Mouse (Mus musculus): ENCODE measurements around the gene Rbbp5. TPM values are rescaled to one million over a fixed set of nuclear protein-coding genes. Genes with fewer than 3 reads are reported as not detected.

The Rbbp5 gene
- 33.1 TPM in 2 replicates for polyA plus RNA-seq (2012; rRNA removed)

DNA sequence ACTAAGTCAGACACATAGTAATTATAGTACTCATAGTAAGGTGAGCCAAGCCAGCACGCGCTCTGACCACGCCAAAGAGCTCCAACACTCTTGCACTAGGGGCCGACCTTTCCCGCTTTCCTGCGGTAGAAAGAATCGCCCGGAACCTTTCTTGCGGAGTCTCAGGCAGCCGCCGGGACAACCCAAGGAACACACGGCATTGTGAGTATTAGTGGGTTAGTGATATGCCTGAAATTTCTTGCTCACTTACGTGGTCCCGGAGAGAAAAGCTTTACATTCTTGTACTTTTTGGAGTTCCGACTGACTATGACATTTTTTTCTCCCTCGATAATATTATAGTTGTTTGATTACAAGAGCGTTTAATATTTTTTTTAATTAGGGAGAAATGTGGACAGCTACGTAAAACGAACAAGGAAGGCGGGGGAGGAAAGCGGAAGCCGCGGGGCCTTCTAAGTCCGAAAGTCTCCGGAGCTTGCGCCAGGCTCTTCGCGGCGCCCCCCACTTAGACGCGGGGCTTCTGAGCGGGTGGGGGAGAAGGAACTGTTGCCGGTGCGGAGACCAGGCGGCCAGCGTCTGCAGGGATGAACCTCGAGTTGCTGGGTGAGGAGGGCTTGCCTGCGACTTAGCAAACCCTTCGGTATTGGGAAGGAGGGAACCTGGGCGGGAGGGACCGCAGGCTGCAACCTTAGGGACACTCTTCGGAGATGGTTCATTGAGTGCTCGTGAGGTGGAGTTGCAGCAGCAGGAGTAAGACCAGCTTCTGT lies at the start of gene Rbbp5:
Rbbp5 (plus strand) TSS at position 438 of the 764 bp plus-strand sequence.
- H3K4me1 ChIP-seq (replicated peaks; ENCODE audit: control insufficient read depth, insufficient read depth, low read length) = peaks cover 3% of the 10 kb centered on the region

DNA sequence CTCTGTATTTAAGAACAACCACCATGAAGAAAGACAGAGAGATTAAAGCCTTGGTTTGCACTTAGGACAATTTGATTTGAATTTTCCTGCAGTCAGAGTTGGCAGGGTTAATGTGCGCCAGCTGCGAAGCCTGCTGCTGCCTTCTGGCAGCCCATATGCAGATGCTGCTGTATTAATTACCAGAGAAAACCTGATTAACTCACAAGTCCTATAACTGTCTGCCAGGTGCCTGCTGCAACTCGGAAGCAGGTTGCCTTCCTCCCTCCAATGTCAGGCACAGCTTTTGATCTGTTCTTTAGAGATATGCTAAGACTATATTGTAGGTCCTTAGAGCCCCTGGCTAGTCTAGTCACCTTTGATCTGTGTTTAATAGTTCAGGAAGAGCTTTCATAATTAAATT lies 46.3 kb upstream of the Rbbp5 start:
- Histone ChIP-seq H3K4me1 (replicated peaks; ENCODE audit: control insufficient read depth, insufficient read depth, low read length) (peaks cover 8% of the 10 kb centered on the region; the same call in 1 of the 2 replicates), H3K27ac (ENCODE audit: control insufficient read depth, insufficient read depth, low read length) (no peak overlapping the region), H3K36me3 (ENCODE audit: control insufficient read depth, insufficient read depth, low read length) (no peaks in the 10 kb centered on the region), H3K27me3 (ENCODE audit: control insufficient read depth, insufficient read depth, low read length) (no peaks in the 10 kb centered on the region), H3K4me3 (ENCODE audit: control insufficient read depth, insufficient read depth, low read length) (no peak overlapping the region)
- WGBS = 74% methylated on average over 3 of the region's 3 CpGs
- TF ChIP-seq CTCF (IDR thresholded peaks at IDR 0.05; ENCODE audit: borderline replicate concordance, control insufficient read depth, extremely low read depth, insufficient read depth, low read length, poor library complexity) (no peak), POLR2A (IDR thresholded peaks at IDR 0.05; ENCODE audit: control insufficient read depth, extremely low read depth, insufficient read depth, low read length, poor library complexity) (no peak)
- no peak for DNase-seq

More for the DNA sequence above, at the start of gene Rbbp5:
- Histone ChIP-seq H3K4me3 (ENCODE audit: control insufficient read depth, insufficient read depth, low read length) (peak within 1 kb of the TSS; percentile 97), H3K27me3 (ENCODE audit: control insufficient read depth, insufficient read depth, low read length) (no peaks in the 10 kb centered on the region), H3K36me3 (ENCODE audit: control insufficient read depth, insufficient read depth, low read length) (no peaks in the 10 kb centered on the region), H3K27ac (ENCODE audit: control insufficient read depth, insufficient read depth, low read length) (peak within 1 kb of the TSS; percentile 41; the same call in 1 of the 2 replicates)
- DNase-seq = peak; percentile 85
- TF ChIP-seq POLR2A (IDR thresholded peaks at IDR 0.05; ENCODE audit: control insufficient read depth, extremely low read depth, insufficient read depth, low read length, poor library complexity) (peak; percentile 72; the same call in 1 of the 2 replicates), CTCF (IDR thresholded peaks at IDR 0.05; ENCODE audit: borderline replicate concordance, control insufficient read depth, extremely low read depth, insufficient read depth, low read length, poor library complexity) (no peak)
- under 1% methylated on average over 43 of the region's 43 CpGs for WGBS

DNA sequence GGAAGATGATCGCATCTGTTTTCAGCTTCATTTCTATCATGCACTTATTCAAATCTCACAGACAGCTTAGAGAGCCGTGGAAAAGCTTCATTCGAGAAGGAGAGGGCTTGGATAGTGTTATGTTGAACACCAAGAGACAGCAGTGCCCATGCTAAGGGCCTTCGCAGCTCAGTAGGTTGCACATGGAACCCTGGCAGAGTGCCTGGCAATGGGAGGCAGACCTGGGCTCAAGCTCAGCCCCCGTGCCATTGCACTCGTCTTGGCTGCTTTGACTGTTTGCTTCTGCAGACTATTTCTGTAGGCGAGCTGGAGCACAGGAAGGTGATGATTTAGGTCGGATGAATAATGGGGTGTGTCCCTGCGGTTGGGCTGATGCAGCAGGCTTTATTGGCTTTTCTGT lies 45.4 kb upstream of the Rbbp5 start:
- no peak for DNase-seq
- Histone ChIP-seq H3K4me1 (replicated peaks; ENCODE audit: control insufficient read depth, insufficient read depth, low read length) (peaks cover 8% of the 10 kb centered on the region; the same call in 1 of the 2 replicates), H3K27me3 (ENCODE audit: control insufficient read depth, insufficient read depth, low read length) (no peaks in the 10 kb centered on the region), H3K4me3 (ENCODE audit: control insufficient read depth, insufficient read depth, low read length) (no peak overlapping the region), H3K36me3 (ENCODE audit: control insufficient read depth, insufficient read depth, low read length) (no peaks in the 10 kb centered on the region), H3K27ac (ENCODE audit: control insufficient read depth, insufficient read depth, low read length) (no peak overlapping the region)
- WGBS = 84% methylated on average over 9 of the region's 9 CpGs
- TF ChIP-seq POLR2A (IDR thresholded peaks at IDR 0.05; ENCODE audit: control insufficient read depth, extremely low read depth, insufficient read depth, low read length, poor library complexity) (no peak), CTCF (IDR thresholded peaks at IDR 0.05; ENCODE audit: borderline replicate concordance, control insufficient read depth, extremely low read depth, insufficient read depth, low read length, poor library complexity) (no peak)

DNA sequence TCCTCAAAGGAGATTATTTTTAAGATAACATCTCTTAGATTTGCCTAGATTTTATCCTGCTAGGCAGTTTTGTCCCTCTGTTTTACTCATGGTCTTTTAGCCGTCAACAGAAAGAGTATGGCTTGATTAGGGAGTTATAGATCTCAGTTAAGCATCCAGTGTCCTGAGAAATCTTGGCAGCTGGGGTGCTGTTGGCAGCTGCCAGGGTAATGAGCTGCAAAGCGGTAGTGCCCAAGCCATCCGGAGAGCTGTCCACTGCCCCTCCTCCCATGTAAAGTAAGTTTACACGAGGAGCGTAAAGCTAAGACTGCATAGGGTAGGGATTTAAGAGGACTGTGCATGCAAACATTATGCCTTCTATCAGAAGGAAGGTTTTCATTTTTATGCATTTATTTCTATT lies 43.8 kb upstream of the Rbbp5 start:
- H3K4me3 ChIP-seq (ENCODE audit: control insufficient read depth, insufficient read depth, low read length) = no peak overlapping the region
- H3K4me1 ChIP-seq (replicated peaks; ENCODE audit: control insufficient read depth, insufficient read depth, low read length) = peaks cover 8% of the 10 kb centered on the region; the same call in 1 of the 2 replicates
- H3K27me3 ChIP-seq (ENCODE audit: control insufficient read depth, insufficient read depth, low read length) = no peaks in the 10 kb centered on the region
- no peak overlapping the region for H3K27ac ChIP-seq (ENCODE audit: control insufficient read depth, insufficient read depth, low read length)
- TF ChIP-seq CTCF (IDR thresholded peaks at IDR 0.05; ENCODE audit: borderline replicate concordance, control insufficient read depth, extremely low read depth, insufficient read depth, low read length, poor library complexity) = no peak
- TF ChIP-seq POLR2A (IDR thresholded peaks at IDR 0.05; ENCODE audit: control insufficient read depth, extremely low read depth, insufficient read depth, low read length, poor library complexity) = no peak
- no peak for DNase-seq
- H3K36me3 ChIP-seq (ENCODE audit: control insufficient read depth, insufficient read depth, low read length) = no peaks in the 10 kb centered on the region
- 91% methylated on average over 5 of the region's 5 CpGs for WGBS

DNA sequence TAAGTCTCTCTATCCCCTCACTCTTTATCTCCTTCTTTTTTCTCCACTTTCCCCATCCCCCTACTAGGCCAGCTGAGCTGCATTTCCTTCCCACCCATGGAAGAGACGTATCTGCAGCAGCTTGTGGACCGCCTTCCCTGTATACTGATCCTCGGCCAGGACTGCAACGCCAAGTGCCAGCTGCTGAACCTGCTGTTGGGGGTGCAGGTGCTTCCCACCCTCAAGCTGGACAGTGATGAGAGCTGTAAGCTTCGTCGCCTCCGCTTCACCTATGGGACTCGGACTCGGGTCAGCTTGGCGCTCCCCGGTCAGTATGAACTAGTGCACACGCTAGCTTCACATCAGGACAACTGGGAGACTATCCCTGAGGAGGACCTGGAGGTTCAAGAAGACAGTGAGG lies 43.1 kb upstream of the Rbbp5 start:
- Histone ChIP-seq H3K27me3 (ENCODE audit: control insufficient read depth, insufficient read depth, low read length) (no peaks in the 10 kb centered on the region), H3K4me1 (replicated peaks; ENCODE audit: control insufficient read depth, insufficient read depth, low read length) (peaks cover 8% of the 10 kb centered on the region; the same call in 1 of the 2 replicates), H3K4me3 (ENCODE audit: control insufficient read depth, insufficient read depth, low read length) (no peak overlapping the region), H3K27ac (ENCODE audit: control insufficient read depth, insufficient read depth, low read length) (no peak overlapping the region), H3K36me3 (ENCODE audit: control insufficient read depth, insufficient read depth, low read length) (no peaks in the 10 kb centered on the region)
- WGBS = 94% methylated on average over 12 of the region's 12 CpGs
- TF ChIP-seq POLR2A (IDR thresholded peaks at IDR 0.05; ENCODE audit: control insufficient read depth, extremely low read depth, insufficient read depth, low read length, poor library complexity) (no peak), CTCF (IDR thresholded peaks at IDR 0.05; ENCODE audit: borderline replicate concordance, control insufficient read depth, extremely low read depth, insufficient read depth, low read length, poor library complexity) (no peak)
- no peak for DNase-seq

DNA sequence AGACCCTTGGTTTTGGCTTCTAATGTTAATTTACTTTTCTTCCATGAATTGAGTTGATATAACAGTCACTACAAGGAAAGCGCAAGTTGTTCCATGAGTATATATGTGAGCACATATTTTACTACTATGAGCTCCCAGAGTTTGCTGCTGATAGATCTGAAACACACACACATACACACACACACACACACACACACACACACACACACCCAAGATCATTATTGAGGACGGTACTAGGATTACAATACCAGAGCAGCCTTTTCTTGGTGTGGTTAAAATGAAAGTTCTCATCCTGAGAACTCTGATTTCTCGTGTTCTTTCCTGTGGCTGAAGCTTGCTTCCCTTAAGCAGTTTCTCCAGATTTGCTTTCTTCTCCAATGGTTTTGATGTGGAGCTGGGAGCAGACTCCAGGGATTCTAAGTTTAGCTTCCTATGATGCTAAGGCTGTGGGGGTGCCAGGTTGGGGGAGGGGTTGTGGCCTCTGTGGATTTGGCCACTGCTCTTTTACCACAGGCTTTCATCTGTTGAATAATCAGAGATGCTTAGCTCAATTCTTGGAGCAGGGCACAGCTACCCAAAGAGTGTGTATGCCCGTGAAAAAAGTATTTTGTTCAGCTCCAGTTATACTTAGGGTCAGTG lies 40.7 kb upstream of the Rbbp5 start:
- H3K36me3 ChIP-seq (ENCODE audit: control insufficient read depth, insufficient read depth, low read length) = peaks cover 4% of the 10 kb centered on the region; the same call in 1 of the 2 replicates
- peaks cover 8% of the 10 kb centered on the region; the same call in 1 of the 2 replicates for H3K4me1 ChIP-seq (replicated peaks; ENCODE audit: control insufficient read depth, insufficient read depth, low read length)
- no peak for DNase-seq
- TF ChIP-seq CTCF (IDR thresholded peaks at IDR 0.05; ENCODE audit: borderline replicate concordance, control insufficient read depth, extremely low read depth, insufficient read depth, low read length, poor library complexity) = no peak
- no peak for TF ChIP-seq POLR2A (IDR thresholded peaks at IDR 0.05; ENCODE audit: control insufficient read depth, extremely low read depth, insufficient read depth, low read length, poor library complexity)
- WGBS = 42% methylated on average over 4 of the region's 4 CpGs
- no peak overlapping the region for H3K4me3 ChIP-seq (ENCODE audit: control insufficient read depth, insufficient read depth, low read length)
- H3K27ac ChIP-seq (ENCODE audit: control insufficient read depth, insufficient read depth, low read length) = no peak overlapping the region
- no peaks in the 10 kb centered on the region for H3K27me3 ChIP-seq (ENCODE audit: control insufficient read depth, insufficient read depth, low read length)
